Mouse (Mus musculus) frontal cortex, adult 2 months (tissue): ENCODE results near the gene Ube2i. TPM values are rescaled to one million over a fixed set of nuclear protein-coding genes. Genes with fewer than 3 reads are reported as not detected.
A peak's percentile ranks its signal among the peaks of the same experiment; 100 is the strongest.
"Not testable (repeated sequence)": the region's sequence is repeated elsewhere in the genome, so short reads cannot be mapped to it uniquely, and the experiment has no call there.

Source experiments
- DNase-seq, 2 experiments: peaks; one replicate each; pipeline ENCODE4 v3.0.0; 2022; ENCODE audit warnings: low spot score in 1 of 2; ENCODE audit errors: extremely low spot score in 1 of 2
- polyA plus RNA-seq: library from polyadenylated mRNA; depleted of rRNA; stranded (reverse); fragments of >200 nt; gene quantifications from 2 replicates; pipeline ENCODE4 v1.2.3, GENCODE M21; 2012

Gene Ube2i
- polyA plus RNA-seq, 1 experiment: 295 TPM

DNA sequence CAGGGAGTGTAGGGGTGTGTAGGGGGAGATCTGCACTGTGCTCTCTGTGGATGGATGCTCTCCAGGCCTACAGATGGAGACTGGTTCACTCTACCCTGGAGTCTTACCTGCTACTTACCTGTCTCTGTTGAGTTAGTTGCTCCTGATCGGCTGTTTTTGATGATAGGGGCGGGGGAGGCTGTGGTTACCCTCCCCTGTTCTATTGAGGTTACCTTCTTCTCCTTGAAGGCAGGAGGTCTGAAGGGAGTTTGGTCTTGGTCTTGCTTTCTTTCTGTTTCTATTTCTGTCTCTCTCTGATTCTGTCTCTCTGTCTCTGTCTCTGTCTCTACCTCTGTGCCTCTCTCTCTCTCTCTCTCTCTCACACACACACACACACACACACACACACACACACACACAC lies 19.3 kb downstream of the Ube2i start:
- no peak for DNase-seq

DNA sequence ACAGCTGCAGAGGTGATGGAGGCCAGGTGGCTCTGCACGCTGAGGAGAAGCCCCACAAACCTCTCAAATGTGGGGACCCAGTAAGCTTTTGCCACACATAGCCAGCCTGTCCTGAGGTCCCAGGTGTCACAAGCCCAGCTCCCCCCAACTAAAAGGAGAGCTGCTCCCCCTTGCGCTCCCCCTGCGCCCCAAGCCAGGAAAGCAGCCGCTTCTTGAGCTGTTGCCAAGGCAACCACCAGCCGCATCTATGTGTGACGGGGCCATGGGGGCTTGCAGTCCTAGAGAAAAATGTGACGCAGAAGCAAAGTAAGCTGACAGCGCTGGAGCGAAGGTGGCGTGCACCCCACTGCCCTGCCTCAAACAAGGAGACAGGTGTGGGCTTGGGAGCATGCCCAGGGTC lies 20.7 kb downstream of the Ube2i start:
- peak in 1 of 2 experiments; percentile 41 for DNase-seq

DNA sequence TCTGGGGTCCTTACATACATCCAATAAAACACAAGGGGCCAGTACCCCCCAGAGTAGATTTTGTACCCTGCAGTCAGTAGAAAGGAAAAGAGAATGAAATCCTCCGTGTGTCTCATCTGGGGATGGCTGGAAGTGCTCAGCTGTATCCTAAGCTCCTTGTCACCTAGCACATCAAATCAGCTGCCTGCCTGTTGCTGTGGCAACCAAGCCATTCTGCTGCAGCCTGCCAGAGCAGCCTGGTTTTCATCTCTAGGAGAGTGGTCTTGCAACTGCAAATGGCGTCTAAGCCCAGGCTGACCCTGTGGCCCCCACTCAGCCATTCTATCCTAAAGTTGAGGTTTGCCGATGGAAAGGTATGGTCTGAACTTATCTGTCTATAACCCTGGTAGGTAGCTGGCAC lies 21.8 kb downstream of the Ube2i start:
- DNase-seq: no peak

DNA sequence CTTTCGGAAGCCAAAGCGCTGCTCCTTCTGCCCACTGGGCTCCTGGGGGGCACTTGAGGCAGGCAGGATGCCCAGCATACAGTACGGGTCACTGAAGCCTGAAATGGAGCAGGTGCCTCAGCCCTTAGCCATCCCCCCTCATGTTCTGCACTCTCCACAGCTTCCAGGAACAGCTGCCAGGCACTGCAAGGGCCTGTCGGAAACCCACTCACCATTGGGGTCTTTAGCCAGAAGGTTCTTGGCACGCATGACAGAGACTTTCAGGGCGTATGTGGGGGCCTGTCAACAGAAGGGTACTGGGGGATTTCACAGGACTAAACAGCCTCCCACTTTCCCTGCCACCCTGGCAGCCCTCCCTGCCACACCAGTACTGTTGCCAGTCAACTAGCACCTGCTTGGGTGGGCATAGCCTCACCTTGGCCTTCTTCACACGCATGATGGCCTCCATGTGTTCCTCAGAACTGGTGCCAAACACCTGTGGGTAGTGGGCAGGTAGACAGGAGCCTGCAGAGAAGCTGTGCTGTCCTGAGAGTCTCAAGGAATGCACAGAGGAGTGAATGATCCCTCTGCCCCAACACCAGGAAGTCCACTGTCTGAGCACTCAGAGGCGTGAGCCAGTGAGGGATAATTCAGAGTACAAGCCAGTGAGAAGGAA lies 24.1 kb downstream of the Ube2i start:
- no peak for DNase-seq

DNA sequence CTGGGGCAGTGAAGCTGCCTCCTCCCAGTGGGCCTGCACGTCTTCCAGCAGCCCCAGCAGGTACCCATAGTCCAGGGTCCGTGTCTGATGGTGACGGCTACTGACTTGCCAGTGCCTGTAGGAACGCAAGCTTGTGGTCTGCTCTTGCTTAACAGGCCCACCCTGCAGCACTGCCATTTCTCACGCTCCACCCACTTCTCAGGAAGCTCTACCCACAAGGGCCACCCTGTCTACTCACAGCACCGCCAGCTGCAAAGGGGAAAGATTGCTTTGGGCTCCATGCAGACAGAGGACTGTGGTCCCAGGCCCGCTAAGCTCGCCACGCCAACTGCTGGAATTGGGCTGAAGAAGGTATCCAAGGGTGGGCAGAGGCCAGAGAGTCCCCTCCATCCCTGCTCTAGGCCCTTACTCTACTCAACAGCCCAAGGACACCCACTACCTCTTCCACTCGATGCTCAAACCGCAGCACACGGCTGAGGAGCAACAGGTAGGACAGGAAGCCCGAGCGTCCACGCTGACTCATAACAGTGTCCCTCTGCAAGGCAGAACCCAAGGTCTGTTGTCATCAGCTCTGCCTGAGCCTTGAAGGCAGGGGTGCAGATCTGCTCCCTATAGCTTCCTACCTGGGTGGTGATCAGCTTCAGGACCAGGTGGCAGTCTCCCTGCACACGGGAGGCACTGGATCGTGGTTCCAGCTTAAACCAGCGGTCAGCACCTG lies 26.2 kb downstream of the Ube2i start:
- DNase-seq: no peak

DNA sequence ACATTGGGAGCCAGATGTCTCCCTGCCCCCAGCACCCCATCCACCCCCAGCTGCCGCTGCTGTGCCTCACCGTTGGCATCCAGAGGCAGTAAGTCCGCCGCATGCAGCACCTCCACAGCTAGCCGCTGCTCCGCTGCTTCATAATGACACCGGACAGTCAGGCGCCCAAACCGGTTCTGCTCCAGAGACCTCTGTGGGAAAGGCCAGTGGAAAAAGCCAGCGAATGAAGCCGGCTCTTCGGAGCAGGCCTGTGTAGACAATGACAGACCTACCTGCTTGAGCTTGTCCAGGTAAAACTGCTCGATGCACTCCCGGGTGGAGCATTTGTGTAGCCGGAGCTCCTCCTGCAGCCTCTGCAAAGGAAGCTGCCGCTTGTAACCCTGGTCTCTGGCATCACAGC lies 30.2 kb downstream of the Ube2i start:
- DNase-seq: no peak

DNA sequence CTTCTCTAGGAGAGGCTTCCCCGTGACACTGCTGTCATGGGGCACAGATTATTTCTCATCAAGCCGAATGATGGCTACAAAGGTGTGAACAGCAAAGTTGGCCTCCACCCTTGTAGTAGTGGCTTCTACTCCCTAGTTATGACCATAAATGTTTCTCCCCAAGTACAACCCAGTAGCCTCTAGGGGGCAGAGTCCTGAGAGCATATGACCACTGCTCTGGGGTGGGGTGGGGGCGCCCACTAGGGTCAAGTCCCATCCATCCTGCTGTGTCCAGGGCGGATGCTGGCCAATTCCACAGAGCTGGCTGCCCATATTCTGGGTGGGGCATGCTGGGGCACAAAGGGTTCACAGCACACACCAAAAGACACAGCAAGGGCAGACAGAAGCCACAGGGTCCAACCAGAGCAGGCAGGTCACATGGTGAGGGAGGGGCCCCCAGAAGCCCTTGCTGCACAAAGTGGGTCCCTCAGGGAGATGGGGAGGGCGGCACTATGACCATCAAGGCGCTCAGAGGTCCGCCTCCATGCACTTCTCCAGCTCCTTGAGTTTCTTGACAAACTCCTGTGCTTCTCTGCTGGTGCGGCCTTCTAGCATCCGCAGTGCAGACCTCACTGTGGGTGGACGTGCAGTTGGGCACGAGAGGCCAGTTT lies 31.2 kb downstream of the Ube2i start:
- DNase-seq: no peak

DNA sequence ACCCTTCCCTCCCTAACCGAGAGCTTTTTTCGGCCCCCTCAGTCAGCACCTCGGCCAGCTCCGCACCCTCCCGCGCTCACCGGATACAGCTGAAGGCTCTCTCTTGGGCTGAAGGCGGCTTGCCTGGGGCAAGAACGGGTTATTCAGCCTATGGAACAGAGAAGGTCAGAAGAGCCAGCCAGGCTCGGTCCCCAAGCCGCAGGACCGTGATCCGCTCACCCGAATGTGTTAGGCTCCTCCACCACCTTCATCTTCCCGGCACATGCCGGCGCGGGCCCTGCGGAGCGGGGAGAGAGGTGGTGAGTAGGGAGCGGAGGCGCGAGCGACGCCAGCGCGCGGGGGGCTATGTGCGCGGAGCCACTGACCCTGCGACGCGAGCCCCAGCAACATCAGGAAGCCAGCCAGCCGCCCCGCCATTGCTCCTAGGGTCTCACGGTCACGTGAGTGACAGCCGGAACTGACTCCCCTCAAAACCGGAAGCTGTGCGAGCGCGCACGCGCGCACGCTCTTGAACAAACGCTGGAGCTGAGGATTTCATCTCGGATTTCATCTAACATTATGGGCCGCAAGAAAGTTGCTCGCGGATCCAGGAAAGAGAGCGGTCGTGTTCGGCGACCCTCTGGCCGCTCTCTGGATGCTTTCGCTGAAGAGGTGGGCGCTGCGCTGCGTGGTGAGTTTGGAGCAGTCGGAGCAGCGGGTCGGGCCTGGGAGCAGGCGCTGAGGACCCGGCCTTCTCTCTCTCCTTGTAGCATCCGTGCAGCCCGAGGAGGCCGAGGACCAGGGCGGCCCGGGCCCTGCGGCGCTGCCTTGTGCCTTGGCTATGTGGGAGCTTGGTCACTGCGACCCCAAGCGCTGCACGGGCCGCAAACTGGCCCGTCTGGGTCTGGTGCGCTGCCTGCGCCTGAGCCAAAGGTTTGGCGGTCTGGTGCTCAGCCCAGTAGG lies 34.5 kb downstream of the Ube2i start, which contains the start of the genes Gnptg and Tsr3:
TSS of gene Gnptg (minus strand) at position 430 of the 942 bp plus-strand sequence.
TSS of gene Tsr3 (plus strand) at position 476 of the 942 bp plus-strand sequence.
- DNase-seq: peak; percentile 50 to 88

DNA sequence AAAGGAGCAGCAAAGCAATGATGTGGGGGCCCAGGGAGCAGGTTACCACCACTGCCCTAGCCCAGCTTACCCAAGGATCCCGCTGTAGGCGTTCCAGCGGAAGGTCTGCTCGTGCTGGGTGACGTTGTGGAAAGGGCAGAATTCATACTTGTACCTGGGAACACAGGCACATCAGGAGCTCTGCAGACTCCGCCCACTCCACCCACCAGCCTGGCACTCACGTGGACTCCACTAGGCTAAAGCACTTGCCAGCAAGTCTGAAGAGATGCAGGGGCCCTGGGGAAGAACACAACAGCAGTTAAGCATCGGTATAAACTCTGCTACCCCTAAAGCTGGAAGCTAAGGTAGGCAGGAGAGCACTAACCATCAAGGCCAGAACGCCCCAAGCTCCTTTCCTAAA lies 38.8 kb downstream of the Ube2i start:
- DNase-seq: peak in 1 of 2 experiments; percentile 66

DNA sequence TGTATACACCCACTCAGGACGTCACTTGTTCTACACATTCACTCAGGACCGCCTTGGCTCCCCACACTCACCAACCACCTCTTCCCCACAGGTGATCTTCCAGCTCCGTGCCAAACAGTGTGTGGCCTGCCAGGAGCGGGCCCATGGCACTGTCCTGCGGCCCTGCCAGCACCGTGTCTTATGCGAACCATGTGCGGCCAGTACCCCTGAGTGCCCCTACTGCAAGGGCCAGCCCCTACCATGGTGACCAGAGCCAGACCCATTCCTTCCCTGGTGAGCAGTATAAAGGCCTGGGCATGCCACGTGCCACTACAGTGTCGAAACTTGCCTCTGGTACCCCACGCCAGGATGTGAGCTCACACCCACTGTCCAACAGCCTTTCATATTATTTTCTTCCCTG lies 42.8 kb downstream of the Ube2i start:
- DNase-seq: not testable (repeated sequence)

DNA sequence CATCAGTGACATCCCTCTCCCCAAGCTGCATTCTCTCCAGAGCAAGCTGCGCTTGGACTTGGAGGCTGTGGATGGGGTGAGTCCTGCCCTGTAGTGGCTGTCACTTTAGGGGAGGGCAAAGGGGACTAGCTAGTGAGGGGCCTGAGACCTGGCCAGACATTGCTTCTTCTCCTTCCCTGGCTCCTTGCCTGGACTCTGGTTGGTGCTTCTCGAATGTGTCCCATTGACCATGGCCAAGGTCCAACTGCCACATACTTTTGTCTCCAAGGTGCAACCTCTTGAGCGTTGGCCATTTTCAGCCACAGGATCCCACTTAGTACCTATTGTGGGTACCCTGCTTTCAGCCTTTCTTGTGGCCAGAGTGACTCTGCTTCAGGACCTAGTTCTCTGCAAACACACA lies 43.7 kb downstream of the Ube2i start:
- no peak for DNase-seq

DNA sequence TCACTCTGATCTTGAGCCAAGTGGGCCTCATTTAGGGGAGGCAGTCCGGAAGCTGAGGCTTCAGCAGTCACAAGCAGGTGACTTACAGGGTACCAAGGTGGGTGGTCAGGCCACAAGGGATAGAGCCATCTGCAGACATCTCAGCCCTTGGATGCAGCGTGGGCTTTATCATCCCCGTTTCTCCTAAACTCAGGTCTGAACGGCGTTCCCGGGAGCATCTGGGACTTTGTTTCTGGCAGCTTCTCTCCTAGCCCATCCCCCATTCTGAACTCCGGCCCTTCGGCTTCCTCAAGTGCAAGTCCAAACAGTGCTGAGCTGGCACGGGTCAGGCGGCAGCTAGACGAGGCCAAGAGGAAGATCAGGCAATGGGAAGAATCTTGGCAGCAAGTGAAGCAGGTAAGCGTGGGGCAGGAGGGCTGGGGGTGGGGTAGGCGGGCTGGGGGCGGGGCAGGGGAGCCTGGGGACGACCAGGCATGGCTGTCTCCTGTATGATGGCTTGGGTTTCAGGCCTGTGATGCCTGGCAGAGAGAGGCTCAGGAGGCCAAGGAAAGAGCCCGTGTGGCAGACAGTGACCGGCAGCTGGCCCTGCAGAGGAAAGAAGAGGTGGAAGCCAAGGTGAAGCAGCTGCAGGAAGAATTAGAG lies 44.3 kb downstream of the Ube2i start:
- not testable (repeated sequence) for DNase-seq

DNA sequence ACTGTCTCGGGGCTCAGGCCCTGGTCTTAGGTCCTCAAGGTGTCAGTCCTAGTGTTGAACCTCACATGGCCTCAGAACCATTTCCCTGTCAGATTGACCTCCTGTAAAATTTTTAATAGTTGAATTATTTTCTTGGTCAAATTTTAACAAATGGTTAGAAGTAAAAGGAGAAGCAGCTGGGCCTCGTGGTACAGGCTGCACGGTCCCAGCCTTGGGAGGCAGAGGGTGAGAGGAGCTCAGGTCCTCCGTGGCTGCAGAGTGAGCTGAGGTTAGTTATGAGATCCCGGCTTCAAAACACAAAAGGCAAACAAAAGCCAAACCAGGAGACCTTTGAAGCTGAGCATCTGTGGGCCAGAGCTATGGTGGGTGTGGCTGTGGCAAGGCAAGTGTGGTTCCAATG lies 46.4 kb downstream of the Ube2i start:
- no peak for DNase-seq

DNA sequence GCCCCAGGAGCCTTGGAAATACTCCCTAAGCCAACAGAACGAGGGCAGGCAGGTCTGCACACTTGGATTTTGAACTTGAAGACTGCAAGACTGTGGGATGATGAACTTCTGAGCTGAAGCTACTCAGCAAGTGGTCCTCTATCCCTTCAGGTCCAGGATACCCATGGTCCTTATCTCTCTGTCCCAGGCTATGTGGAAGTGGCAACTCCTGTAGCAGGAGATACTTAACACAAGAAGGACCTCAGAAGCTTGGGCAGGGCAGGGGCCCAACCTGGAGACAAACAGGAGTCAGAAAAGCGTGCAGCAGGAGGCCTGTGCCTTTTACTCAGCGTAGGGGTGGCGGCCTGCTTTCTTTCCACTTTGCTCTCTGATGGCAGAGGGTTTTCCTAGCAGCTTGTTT lies 48.8 kb downstream of the Ube2i start:
- DNase-seq: no peak

DNA sequence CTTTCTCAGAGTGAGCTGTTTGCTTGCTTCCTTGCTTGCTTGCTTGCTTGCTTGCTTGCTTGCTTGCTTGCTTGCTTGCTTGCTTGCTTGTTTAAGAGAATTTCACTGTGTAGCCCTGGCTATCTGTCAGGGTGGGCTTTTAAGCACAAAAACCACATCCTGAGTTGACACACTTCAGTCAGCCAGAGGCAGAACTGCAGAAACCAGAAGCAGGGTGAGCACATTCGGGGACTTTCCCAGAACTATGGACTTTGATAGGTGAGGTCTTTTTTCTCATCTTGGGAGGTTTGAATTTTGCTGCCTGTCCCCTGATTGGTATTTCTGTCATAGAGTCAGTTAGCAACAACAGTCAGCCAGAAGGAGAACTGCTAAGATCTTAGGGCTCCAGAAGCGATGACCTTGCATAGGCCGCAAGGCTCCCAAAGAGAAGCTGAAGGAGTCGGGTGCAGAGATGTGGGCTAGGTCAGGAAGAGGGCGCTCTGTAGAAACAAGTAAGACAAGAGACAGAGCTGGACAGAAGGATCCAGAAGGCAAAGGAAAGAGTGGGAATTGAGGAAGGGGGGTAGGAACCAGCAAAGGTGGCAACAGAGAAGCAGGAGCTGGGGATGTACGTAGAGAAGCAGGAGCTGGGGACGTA lies 49.7 kb downstream of the Ube2i start:
- no peak for DNase-seq

DNA sequence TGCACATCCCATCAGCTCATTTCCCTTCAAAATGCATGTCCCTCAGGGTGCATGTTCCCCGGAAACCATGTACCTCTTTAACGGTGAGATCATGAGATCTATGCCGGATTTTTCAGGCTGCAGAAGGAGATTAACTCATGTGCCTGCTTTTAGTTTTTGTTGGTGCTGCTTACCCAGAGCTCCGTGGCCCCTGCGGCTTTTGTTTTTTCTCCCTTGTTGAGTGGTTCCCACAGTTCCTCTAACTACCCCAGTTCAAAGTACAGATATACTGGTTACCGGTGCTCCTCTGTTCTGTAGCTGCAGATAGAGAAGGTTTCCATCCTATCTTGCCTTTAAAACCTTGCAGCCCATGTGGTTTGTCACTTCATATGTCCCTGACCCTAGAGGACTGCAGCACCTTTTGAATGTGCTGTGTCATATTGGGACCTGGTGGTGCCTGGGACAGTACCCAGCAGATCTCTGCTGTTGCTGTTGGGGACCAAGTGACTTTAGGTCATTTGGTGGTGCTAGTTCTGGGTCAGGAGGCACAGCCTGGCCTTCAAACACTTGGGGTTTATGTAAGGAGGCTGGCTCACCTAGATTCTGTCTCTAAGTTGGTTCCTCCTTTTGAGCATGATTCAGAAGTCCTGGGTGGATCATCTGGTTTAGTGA lies 51.3 kb downstream of the Ube2i start:
- DNase-seq: peak in 1 of 2 experiments; percentile 30

DNA sequence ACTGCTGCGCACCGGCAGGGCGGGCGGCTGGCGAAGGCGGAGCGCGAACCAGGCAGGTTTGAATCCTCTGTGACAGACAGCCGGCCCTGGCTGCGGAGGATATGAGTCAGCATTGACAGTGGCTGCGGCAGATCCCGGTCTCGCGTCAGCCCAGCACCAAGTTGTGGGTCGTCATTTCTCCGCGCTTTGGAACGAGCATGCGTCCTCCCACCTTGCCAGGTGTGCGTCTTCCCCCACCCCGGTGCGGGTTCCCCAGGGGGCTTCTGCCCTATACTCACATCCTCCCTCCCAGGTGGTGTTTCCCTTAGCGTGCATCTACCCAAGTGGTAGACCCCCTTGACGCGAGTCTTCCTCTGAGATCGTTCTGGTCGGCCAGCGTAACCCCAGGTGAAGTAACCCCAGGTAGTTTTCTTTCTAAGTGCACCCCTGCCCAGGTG lies 51.9 kb downstream of the Ube2i start:
- DNase-seq: peak in 1 of 2 experiments; percentile 61

DNA sequence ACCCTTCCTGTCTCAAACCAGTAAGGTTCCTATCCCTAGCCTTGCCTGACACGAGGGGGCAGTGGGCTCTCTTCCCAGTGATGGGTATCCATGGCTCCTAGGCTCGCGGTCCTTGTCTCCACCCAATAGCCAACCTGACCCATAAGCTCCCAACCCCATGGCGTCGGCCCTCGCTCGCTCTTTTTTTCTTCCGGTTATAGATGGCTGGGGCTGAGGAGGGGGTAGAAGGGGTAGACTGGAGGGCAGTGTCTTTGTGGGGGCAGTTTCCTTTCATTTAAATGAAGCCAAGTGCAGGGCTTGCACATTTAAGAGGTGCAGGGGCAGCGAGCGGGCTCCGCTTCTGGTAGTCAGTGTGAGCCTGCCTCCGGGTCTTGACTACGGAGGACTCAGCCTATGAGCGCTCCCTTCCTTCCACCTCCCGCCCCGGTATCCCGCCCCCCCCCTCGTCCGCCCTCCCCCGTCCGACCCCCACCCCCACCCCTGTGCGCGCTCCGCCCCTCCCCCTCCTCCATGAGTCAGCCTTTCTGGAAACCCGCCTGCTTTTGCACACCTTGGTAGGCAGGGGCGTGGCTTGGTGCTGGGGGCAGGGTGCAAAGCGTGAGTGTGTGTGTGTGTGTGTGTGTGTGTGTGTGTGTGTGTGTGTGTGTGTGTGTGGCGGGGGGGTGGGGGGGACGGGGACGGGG lies 52.5 kb downstream of the Ube2i start:
- DNase-seq: peak in 1 of 2 experiments; percentile 63
